Mouse (Mus musculus) CD4-positive helper T cell, adult 2 months (primary cell): ENCODE results near the gene Olfr70.

Experiments
- DNase-seq: peaks from one replicate; pipeline ENCODE4 v3.0.0-alpha.2; 2012; ENCODE audit warnings: low read depth, missing footprints, low spot score

The Olfr70 gene

GRCm38 (mm10) chr4:43656339-43657109, 44.1 kb downstream of the Olfr70 start, which contains the start of gene Hint2:
Hint2 (minus strand) TSS chr4:43656466.
- DNase-seq, result peak; percentile 97

- DNase-seq, result no peak
These were observed 44.8 kb downstream of the Olfr70 start for GRCm38 (mm10) chr4:43655656-43656338.

GRCm38 (mm10) chr4:43653161-43654015, 47.2 kb downstream of the Olfr70 start, which contains the start of gene Spag8:
Spag8 (minus strand) TSS chr4:43653594.
- DNase-seq, result no peak

DNA sequence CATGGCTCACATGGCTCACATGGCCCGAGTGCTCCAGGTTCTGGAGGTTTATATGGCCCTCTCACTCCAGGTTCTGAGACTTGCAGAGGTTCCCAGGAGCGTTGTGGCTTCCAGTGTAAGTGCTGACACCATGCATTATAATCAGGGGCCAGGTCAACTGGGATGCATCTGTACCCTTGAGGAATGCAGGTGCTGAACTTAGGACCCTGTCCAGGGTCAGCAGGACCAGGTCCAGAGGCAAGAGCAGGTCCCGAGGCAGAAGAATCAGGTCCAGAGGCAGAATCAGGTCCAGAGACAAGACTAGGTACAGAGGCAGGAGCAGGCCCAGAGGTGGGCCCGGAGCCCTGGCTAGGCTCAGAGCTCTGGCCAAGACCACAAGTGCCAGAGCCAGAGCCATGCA, 47.9 kb downstream of the Olfr70 start:
- no peak for DNase-seq

- no peak for DNase-seq
These were observed 50.8 kb downstream of the Olfr70 start for GRCm38 (mm10) chr4:43649783-43650182.
